Mouse (Mus musculus) c-Kit-positive CD71-positive TER-119-negative erythroid progenitor cells, embryonic 14.5 days (primary cell): ENCODE data around the gene Skor1.

Source experiments
- DNase-seq: peaks from one replicate; pipeline ENCODE4 v3.0.0-alpha.2; 2013; ENCODE audit warnings: low read depth

Gene Skor1

GRCm38 (mm10) chr9:63091101-63091921 is 57.5 kb downstream of the Skor1 start:
- no peak for DNase-seq

- DNase-seq, result no peak
These were observed 59.6 kb downstream of the Skor1 start for GRCm38 (mm10) chr9:63089141-63089540.
